Mouse (Mus musculus) urinary bladder, postnatal 36 days (tissue): ENCODE results near the gene Klk1b21.
"Not testable (repeated sequence)": the region's sequence is repeated elsewhere in the genome, so short reads cannot be mapped to it uniquely, and the experiment has no call there.

Experiments used
- DNase-seq, 2 experiments: peaks; one replicate each; pipeline ENCODE4 v3.0.0; 2022; ENCODE audit warnings: low spot score in 2 of 2, mixed read lengths in 1 of 2

Klk1b21 gene

DNA sequence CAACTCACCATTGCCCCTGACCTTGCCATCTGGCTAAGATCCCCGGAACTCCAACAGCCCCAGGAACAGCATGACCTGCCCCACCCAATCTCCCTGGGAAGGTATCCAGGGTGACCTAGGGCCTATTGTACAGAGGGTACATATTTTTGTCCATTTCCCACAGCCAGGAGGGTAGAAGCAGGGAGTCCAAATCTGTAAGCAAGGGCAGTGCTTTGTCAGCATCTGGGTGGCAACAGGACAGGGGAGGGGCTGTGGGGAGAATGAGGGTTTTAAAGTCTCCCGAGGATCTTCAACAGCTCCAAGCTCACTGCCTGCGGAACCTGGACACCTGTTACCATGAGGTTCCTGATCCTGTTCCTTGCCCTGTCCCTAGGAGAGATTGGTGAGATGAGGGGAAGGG is at the start of gene Klk1b21:
Gene Klk1b21 (plus strand): TSS at position 301 of the 400 bp plus-strand sequence.
- not testable (repeated sequence) for DNase-seq

- no peak for DNase-seq
These were observed 30.0 kb upstream of the Klk1b21 start for GRCm38 (mm10) chr7:44072117-44072516.

DNA sequence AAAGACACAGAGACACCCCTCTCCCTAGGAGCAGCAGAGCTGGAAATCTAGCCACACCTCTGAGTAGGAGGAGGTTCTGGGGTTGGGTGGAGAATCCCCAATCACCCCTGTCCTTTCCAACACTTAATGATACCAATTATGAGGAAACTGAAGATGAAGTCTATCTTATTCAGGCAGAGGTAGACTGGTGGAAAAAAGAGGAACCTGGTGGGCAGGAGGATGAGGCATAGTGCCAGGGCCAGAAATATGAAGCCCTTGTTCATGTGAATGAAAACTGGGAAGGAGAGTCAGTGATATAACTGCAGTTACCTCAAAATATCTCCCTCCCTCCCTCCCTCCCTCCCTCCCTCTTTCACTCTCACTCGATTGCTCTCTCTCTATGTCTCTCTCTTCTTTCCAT is 24.4 kb upstream of the Klk1b21 start:
- DNase-seq, result no peak

DNA sequence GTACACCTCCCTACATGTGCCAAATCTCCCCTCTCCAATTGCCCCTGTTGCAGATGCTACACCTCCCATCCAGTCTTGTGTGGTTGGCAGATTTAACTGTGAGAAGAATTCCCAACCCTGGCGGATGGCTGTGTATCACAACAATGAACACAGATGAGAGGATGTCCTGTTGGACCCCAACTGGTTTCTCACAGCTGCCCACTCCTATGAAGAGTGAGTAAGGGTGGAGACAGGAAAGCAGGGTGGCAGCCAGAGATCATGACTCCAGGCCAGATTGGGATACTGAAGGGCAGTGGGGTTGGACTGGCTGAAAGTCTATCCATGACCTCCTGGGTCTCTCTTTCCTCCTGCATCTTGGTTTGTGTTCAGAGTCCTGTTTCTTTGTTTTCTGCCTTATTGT is 6.0 kb upstream of the Klk1b21 start:
- DNase-seq, result no peak

DNA sequence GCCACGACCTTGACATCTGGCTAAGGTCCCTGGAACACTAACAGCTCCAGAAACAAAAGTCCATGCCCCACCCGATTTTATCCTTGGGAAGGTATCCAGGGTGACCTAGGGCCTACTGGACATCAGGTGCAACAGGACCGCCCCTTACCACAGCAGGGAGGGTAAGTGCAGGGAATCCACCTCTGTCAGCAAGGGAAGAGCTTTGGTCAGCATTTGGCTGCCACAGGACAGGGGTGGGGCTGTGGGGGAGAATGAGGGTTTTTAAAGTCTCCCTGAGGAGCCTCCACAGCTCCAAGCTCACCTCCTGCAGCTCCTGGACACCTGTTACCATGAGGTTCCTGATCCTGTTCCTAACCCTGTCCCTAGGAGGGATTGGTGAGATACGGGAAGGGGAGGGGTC is 10.2 kb downstream of the Klk1b21 start, which contains the start of gene Klk1b22:
Gene Klk1b22 (plus strand): TSS at position 301 of the 400 bp plus-strand sequence.
- no peak for DNase-seq

GRCm38 (mm10) chr7:44123445-44123844 is 21.3 kb downstream of the Klk1b21 start:
- no peak for DNase-seq

GRCm38 (mm10) chr7:44136467-44136866 is 34.3 kb downstream of the Klk1b21 start, which contains the start of gene Klk1b16:
Gene Klk1b16, plus strand, starts transcription at chr7:44136767.
- DNase-seq, result no peak
